Mouse (Mus musculus): ENCODE measurements around the gene Nhej1.

Gene Nhej1

GRCm38 (mm10) chr1:74971353-74972050, 153.5 kb downstream of the Nhej1 start:
- DNase-seq = peak; percentile 28

- no peak for DNase-seq
Observed at GRCm38 (mm10) chr1:74967962-74968580, 156.9 kb downstream of the Nhej1 start.

- DNase-seq = peak; percentile 87
Observed at GRCm38 (mm10) chr1:74964494-74965215, 160.3 kb downstream of the Nhej1 start.

- no peak for DNase-seq
Observed at GRCm38 (mm10) chr1:74962853-74963227, 162.2 kb downstream of the Nhej1 start.

- DNase-seq = no peak
Observed at GRCm38 (mm10) chr1:74962126-74962852, 162.7 kb downstream of the Nhej1 start.

GRCm38 (mm10) chr1:74961722-74962121, 163.3 kb downstream of the Nhej1 start:
- DNase-seq = no peak

- no peak for DNase-seq
Observed at GRCm38 (mm10) chr1:74960059-74960458, 164.9 kb downstream of the Nhej1 start.

GRCm38 (mm10) chr1:74951556-74952210, 173.3 kb downstream of the Nhej1 start, which contains the start of gene Ihh:
Gene Ihh, minus strand, starts transcription at chr1:74951672.
- no peak for DNase-seq

- no peak for DNase-seq
Observed at GRCm38 (mm10) chr1:74950576-74951490, 174.2 kb downstream of the Nhej1 start.

GRCm38 (mm10) chr1:74950066-74950465, 174.9 kb downstream of the Nhej1 start:
- no peak for DNase-seq

- peak; percentile 54 for DNase-seq
Observed at GRCm38 (mm10) chr1:74949666-74950050, 175.3 kb downstream of the Nhej1 start.

- peak; percentile 65 for DNase-seq
Observed at GRCm38 (mm10) chr1:74948784-74949665, 176.0 kb downstream of the Nhej1 start.

- peak; percentile 50 for DNase-seq
Observed at GRCm38 (mm10) chr1:74947986-74948670, 176.9 kb downstream of the Nhej1 start.

GRCm38 (mm10) chr1:74941651-74942360, 183.2 kb downstream of the Nhej1 start:
- DNase-seq = no peak

- peak; percentile 45 for DNase-seq
Observed at GRCm38 (mm10) chr1:74939762-74940161, 185.2 kb downstream of the Nhej1 start.

- DNase-seq = no peak
Observed at GRCm38 (mm10) chr1:74936221-74936830, 188.7 kb downstream of the Nhej1 start.

GRCm38 (mm10) chr1:74935402-74935801, 189.6 kb downstream of the Nhej1 start, which contains the start of gene Cfap65:
Gene Cfap65, minus strand, starts transcription at chr1:74935599.
- peak; percentile 30 for DNase-seq

- no peak for DNase-seq
Observed at GRCm38 (mm10) chr1:74927621-74928296, 197.2 kb downstream of the Nhej1 start.
